Mouse (Mus musculus) lung, postnatal 36 days (tissue): ENCODE measurements around the gene Gm21970.

Experiments
- DNase-seq: peaks from one replicate; pipeline ENCODE4 v3.0.0; 2022; ENCODE audit warnings: mixed read lengths

The Gm21970 gene

GRCm38 (mm10) chr16:91443211-91443611 lies 51.7 kb downstream of the Gm21970 start:
- DNase-seq: no peak

- DNase-seq: no peak
These were observed 53.3 kb downstream of the Gm21970 start for GRCm38 (mm10) chr16:91444847-91445246.

GRCm38 (mm10) chr16:91445566-91445965 lies 54.0 kb downstream of the Gm21970 start:
- DNase-seq: no peak

- DNase-seq: no peak
These were observed 55.4 kb downstream of the Gm21970 start for GRCm38 (mm10) chr16:91446778-91447511.

GRCm38 (mm10) chr16:91447512-91447900 lies 56.0 kb downstream of the Gm21970 start:
- DNase-seq: peak; percentile 42

GRCm38 (mm10) chr16:91448088-91448487 lies 56.6 kb downstream of the Gm21970 start:
- DNase-seq: no peak

GRCm38 (mm10) chr16:91448895-91449294 lies 57.4 kb downstream of the Gm21970 start:
- DNase-seq: no peak

GRCm38 (mm10) chr16:91450137-91451064 lies 58.9 kb downstream of the Gm21970 start:
- no peak for DNase-seq

- DNase-seq: no peak
These were observed 60.4 kb downstream of the Gm21970 start for GRCm38 (mm10) chr16:91451949-91452348.

GRCm38 (mm10) chr16:91452363-91452896 lies 60.9 kb downstream of the Gm21970 start:
- peak; percentile 85 for DNase-seq

- no peak for DNase-seq
These were observed 64.3 kb downstream of the Gm21970 start for GRCm38 (mm10) chr16:91455868-91456267.

- DNase-seq: no peak
These were observed 66.8 kb downstream of the Gm21970 start for GRCm38 (mm10) chr16:91458301-91458746.

- DNase-seq: peak; percentile 64
These were observed 67.5 kb downstream of the Gm21970 start for GRCm38 (mm10) chr16:91458976-91459375.

- no peak for DNase-seq
These were observed 67.9 kb downstream of the Gm21970 start for GRCm38 (mm10) chr16:91459396-91459795.

GRCm38 (mm10) chr16:91459841-91460370 lies 68.4 kb downstream of the Gm21970 start:
- DNase-seq: peak; percentile 64

GRCm38 (mm10) chr16:91461066-91461638 lies 69.6 kb downstream of the Gm21970 start:
- no peak for DNase-seq

GRCm38 (mm10) chr16:91461773-91462181 lies 70.3 kb downstream of the Gm21970 start:
- DNase-seq: no peak

GRCm38 (mm10) chr16:91462644-91463043 lies 71.1 kb downstream of the Gm21970 start:
- DNase-seq: no peak

- DNase-seq: no peak
These were observed 71.9 kb downstream of the Gm21970 start for GRCm38 (mm10) chr16:91463400-91463799.

- no peak for DNase-seq
These were observed 72.4 kb downstream of the Gm21970 start for GRCm38 (mm10) chr16:91463836-91464400.

GRCm38 (mm10) chr16:91464594-91465504 lies 73.3 kb downstream of the Gm21970 start:
- peak; percentile 93 for DNase-seq
